ENCODE assay signal across 24 mouse cellular contexts in the genomic region with DNA sequence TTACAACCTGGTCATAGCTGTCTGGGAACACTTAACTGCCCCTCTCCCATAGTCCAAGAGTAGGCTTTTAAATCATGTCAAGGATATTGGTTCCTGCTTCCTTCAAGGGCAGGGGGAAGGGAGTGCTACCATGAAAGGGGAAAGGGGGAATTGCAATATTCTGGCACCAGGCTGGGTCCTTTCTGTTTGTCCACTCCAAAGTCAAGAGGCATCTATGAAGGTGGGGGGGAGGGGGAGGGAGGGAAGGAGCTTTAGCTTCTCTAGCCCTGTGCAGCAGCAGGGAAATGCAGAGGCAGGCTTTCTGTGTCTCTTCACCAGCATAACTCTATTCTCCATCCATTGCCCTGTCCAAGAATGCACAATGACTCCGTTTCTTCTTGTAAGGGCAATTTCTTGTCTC.
"Had no signal": no experiment of that assay in that cellular context is flagged by ENCODE, and none has a peak within 500 bp of the region (broad histone marks: within the 10 kb centered on the region; RNA-seq: fewer than 3 reads in every experiment).

No protein-coding gene starts in this region.

- ATAC-seq: forebrain, embryonic 16.5 days; hindbrain, embryonic 16.5 days; inflammation-experienced regulatory T-cells, adult 6 months; intestine, embryonic 15.5 days; intestine, postnatal 0 days had no signal

- H3K27ac ChIP-seq: gastrocnemius, adult 2 months; heart, embryonic 10.5 days; hindbrain, embryonic 10.5 days; hindbrain, embryonic 12.5 days; hindbrain, embryonic 14.5 days; intestine, embryonic 15.5 days; layer of hippocampus, adult 2 months; left cerebral cortex, adult 2 months; limb, embryonic 13.5 days had no signal

- H3K9ac ChIP-seq: heart, embryonic 12.5 days; hindbrain, embryonic 12.5 days; hindbrain, embryonic 14.5 days; intestine, embryonic 15.5 days; limb, embryonic 13.5 days had no signal

- H3K27me3 ChIP-seq: heart, embryonic 12.5 days; hindbrain, embryonic 12.5 days; intestine, embryonic 15.5 days; limb, embryonic 13.5 days had no signal

- H3K4me3 ChIP-seq: gastrocnemius, adult 2 months; heart, embryonic 10.5 days; heart, embryonic 12.5 days; hindbrain, embryonic 10.5 days; hindbrain, embryonic 12.5 days; intestine, embryonic 15.5 days; layer of hippocampus, adult 2 months; left cerebral cortex, adult 2 months; limb, embryonic 13.5 days had no signal

- H3K36me3 ChIP-seq: heart, embryonic 10.5 days; heart, embryonic 12.5 days; hindbrain, embryonic 10.5 days; hindbrain, embryonic 12.5 days; intestine, embryonic 15.5 days; limb, embryonic 13.5 days had no signal

- H3K4me2 ChIP-seq: heart, embryonic 12.5 days; hindbrain, embryonic 12.5 days; hindbrain, embryonic 14.5 days; intestine, embryonic 15.5 days; limb, embryonic 13.5 days had no signal

- DNase-seq: gastrocnemius, adult 2 months; gastrocnemius, postnatal 10 days; gastrocnemius, postnatal 25 days; heart, adult 18-20 months; heart, postnatal 10 days; heart, postnatal 4 days; kidney, adult 18-20 months; kidney, adult 8-10 months; kidney, postnatal 10 days; kidney, postnatal 25 days; kidney, postnatal 4 days had no signal

- H3K4me1 ChIP-seq: heart, embryonic 10.5 days; heart, embryonic 12.5 days; hindbrain, embryonic 10.5 days; hindbrain, embryonic 12.5 days; intestine, embryonic 15.5 days; limb, embryonic 13.5 days had no signal

- H3K9me3 ChIP-seq: heart, embryonic 10.5 days; hindbrain, embryonic 10.5 days; hindbrain, embryonic 12.5 days; intestine, embryonic 15.5 days; limb, embryonic 13.5 days had no signal
